Mouse (Mus musculus) kidney, embryonic 15.5 days (tissue): ENCODE measurements around the gene Pnpla6. TPM values are rescaled to one million over a fixed set of nuclear protein-coding genes. Genes with fewer than 3 reads are reported as not detected.
A peak's percentile ranks its signal among the peaks of the same experiment; 100 is the strongest.

Source experiments
- ATAC-seq: fragments of 200-750 bp; cut with Nextera tagmentation; replicated peaks from 2 replicates; pipeline ENCODE4 v1.8.0; 2017; ENCODE audit warnings: moderate TSS enrichment; ENCODE audit not compliant: low FRiP score
- H3K27ac ChIP-seq: fragments of 300-500 bp; sonication (generic); 2 replicates; pipeline ENCODE4 v1.5.1; 2015; ENCODE audit warnings: mild to moderate bottlenecking, inconsistent platforms
- H3K27me3 ChIP-seq: fragments of 300-500 bp; sonication (generic); 2 replicates; pipeline ENCODE4 v1.6.1; 2015; ENCODE audit warnings: inconsistent platforms
- H3K36me3 ChIP-seq: fragments of 300-500 bp; sonication (generic); 2 replicates; pipeline ENCODE4 v1.6.1; 2015; ENCODE audit warnings: inconsistent platforms
- H3K4me1 ChIP-seq: fragments of 300-500 bp; sonication (generic); 2 replicates; pipeline ENCODE4 v1.6.1; 2015; ENCODE audit warnings: inconsistent platforms
- H3K4me2 ChIP-seq: fragments of 300-500 bp; sonication (generic); 2 replicates; pipeline ENCODE4 v1.6.1; 2015; ENCODE audit warnings: moderate library complexity, mild to moderate bottlenecking, inconsistent platforms
- H3K4me3 ChIP-seq: fragments of 300-500 bp; sonication (generic); replicated peaks from 2 replicates; pipeline ENCODE4 v1.5.1; 2015; ENCODE audit warnings: mild to moderate bottlenecking, inconsistent platforms
- H3K9ac ChIP-seq: fragments of 300-500 bp; sonication (generic); 2 replicates; pipeline ENCODE4 v1.6.1; 2015; ENCODE audit warnings: mild to moderate bottlenecking, inconsistent platforms
- H3K9me3 ChIP-seq: fragments of 300-500 bp; sonication (generic); replicated peaks from 2 replicates; pipeline ENCODE4 v1.6.1; 2016; ENCODE audit warnings: inconsistent platforms
- WGBS: fragments of 180-500 bp; shearing (Covaris S2); methylation state at CpG from one replicate; pipeline ENCODE4 v1.1.7; 2015; ENCODE audit warnings: mixed read lengths; 5-methylcytosine and 5-hydroxymethylcytosine counted together
- polyA plus RNA-seq: library from polyadenylated mRNA; unstranded; fragments of >200 nt; fragmentation: Nextera tagmentation; extraction: Ambion mirVana; gene quantifications from 2 replicates; pipeline ENCODE4 v1.2.1, GENCODE M21; 2015

Pnpla6 gene
- polyA plus RNA-seq = 29.4 and 38.3 TPM in 2 replicates

DNA sequence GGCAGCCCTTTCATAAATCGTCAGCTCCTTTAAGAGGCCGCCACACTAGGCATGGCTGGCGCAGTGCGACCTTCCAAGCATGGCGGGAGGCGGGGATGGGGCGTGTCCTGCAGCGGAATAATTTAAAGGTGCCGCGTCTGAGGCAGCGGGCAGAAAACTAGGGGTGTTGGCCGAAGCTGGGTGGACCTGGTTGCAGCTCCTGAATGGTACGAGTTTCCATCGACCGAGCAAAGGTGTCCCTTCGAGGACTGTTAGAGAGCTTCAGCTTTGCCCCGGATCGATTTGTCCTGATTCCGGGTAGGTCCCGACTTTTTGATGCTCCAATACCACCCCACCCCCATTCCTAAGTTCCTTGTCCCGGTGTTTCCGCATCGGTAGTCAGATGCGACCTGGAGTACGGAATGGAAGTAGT, at the start of gene Pnpla6:
Gene Pnpla6, plus strand, starts transcription at position 125 of the 412 bp plus-strand sequence.
- H3K9ac ChIP-seq = peak within 1 kb of the TSS; percentile 56
- peak; percentile 77 for ATAC-seq
- peaks cover 18% of the 10 kb centered on the region for H3K4me1 ChIP-seq
- no peaks in the 10 kb centered on the region for H3K27me3 ChIP-seq
- H3K27ac ChIP-seq = peak within 1 kb of the TSS; percentile 87
- H3K9me3 ChIP-seq = no peaks in the 10 kb centered on the region
- H3K36me3 ChIP-seq = peaks cover 46% of the 10 kb centered on the region
- peak within 1 kb of the TSS; percentile 97 for H3K4me2 ChIP-seq
- under 1% methylated on average over 25 of the region's 25 CpGs for WGBS
- H3K4me3 ChIP-seq = peak within 1 kb of the TSS; percentile 76

DNA sequence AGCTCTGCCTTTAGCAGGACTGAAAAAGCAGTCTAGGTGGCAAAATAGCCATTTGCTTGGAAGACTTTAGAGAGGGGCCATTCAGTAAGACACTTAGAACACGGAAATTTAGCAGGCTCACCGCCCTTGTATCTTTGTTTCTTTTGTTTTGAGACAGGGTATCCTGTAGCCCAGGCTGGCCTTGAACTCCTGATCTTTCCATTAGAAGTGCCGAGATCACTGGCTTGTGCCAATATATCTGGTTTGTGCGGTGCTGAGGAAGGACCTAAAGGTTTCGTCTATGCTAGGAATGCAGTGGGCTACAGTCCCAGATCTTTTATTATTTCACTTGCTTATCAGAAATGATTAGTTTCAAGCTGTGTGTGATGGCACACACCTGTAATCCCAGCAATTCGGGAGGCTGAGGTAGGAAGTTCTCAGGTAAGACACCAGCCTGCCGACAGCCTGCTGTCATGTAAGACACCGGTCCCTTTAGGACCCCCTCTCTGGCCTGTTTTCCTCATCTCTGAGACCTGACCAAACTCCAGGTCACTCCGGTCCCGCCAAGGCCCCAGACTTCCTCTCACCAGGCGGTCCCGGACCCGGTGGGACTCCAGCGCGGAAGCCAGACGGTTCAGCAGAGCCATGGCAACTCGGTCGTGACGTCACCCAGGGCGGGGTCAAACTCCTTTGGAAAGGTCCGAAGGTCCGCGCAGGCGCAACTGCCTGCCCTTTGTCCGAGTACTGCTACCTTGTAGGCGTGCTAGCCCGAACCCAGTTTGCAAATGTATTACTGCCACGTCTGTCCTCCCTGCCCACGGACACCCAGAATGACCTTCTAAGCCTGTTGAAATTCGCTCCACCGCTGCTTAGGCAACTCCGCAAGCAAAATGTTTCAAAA, 47.9 kb upstream of the Pnpla6 start, which contains the start of gene Pex11g:
Gene Pex11g, minus strand, starts transcription at position 675 of the 880 bp plus-strand sequence.
- peak within 1 kb of the TSS; percentile 53; the same call in 1 of the 2 replicates for H3K9ac ChIP-seq
- peak within 1 kb of the TSS; percentile 50 for H3K4me3 ChIP-seq
- 6% methylated on average over 32 of the region's 32 CpGs for WGBS
- H3K4me1 ChIP-seq = peaks cover 14% of the 10 kb centered on the region
- ATAC-seq = peak; percentile 93
- H3K27ac ChIP-seq = peak within 1 kb of the TSS; percentile 81
- peak within 1 kb of the TSS; percentile 78 for H3K4me2 ChIP-seq
- no peaks in the 10 kb centered on the region for H3K27me3 ChIP-seq
- H3K36me3 ChIP-seq = no peaks in the 10 kb centered on the region
- no peaks in the 10 kb centered on the region for H3K9me3 ChIP-seq

DNA sequence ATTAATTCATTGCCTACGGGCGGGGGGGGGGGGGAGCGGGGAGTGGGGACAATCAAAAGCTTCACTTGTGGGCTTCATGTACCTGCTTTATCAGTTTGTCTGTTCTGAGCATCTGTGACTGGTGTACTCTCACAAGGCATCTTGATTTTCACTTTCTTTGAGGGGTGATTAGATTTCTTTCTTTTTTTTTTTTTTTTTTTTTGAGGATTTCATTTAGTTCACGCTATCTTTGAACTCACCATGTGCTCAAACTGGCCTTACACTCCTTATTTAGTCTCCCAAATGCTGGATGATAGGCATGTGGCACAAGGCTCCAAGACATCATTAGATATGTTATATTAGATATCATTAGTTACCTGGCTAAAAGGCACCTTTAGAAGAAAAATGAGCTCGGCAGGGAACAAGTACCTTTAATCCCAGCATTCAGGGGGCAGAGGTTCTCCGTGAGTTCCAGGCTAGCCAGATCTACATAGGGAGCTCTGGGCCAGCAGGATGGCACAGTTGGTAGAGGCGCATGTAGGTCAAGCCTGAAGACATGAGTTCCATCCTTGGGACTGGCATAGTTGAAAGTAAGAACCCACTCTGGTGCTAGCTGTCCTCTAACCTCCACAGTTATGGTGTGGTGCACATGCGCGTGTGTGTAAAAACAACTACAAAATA, 47.2 kb upstream of the Pnpla6 start:
- peak; percentile 9 for ATAC-seq
- no peaks in the 10 kb centered on the region for H3K27me3 ChIP-seq
- peak overlapping the region; percentile 81 for H3K27ac ChIP-seq
- 52% methylated on average over 9 of the region's 9 CpGs for WGBS
- H3K36me3 ChIP-seq = no peaks in the 10 kb centered on the region
- peak overlapping the region; percentile 50 for H3K4me3 ChIP-seq
- H3K4me2 ChIP-seq = peak overlapping the region; percentile 78
- H3K9me3 ChIP-seq = no peaks in the 10 kb centered on the region
- H3K4me1 ChIP-seq = peaks cover 14% of the 10 kb centered on the region
- H3K9ac ChIP-seq = peak overlapping the region; percentile 53; the same call in 1 of the 2 replicates

DNA sequence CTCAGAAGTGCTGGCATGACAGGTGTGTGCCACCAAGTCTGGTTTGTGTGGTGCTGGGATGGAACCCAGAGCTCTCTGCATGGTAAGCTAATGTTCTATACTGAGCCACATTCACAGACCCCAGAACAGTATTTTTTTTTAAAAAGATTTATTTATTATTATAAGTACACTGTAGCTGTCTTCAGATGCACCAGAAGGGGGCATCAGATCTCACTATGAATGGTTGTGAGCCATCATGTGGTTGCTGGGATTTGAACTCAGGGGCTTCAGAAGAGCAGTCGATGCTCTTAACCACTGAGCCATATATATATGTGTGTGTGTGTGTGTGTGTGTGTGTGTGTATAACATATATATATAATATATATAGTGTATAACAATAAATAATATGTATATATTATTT, 46.3 kb upstream of the Pnpla6 start:
- Histone ChIP-seq H3K9me3 (no peaks in the 10 kb centered on the region), H3K4me1 (peaks cover 14% of the 10 kb centered on the region), H3K9ac (no peak overlapping the region), H3K27ac (no peak overlapping the region), H3K36me3 (no peaks in the 10 kb centered on the region), H3K27me3 (no peaks in the 10 kb centered on the region), H3K4me2 (no peak overlapping the region), H3K4me3 (no peak overlapping the region)
- 100% methylated on average over 1 of the region's 1 CpGs for WGBS
- ATAC-seq = no peak

DNA sequence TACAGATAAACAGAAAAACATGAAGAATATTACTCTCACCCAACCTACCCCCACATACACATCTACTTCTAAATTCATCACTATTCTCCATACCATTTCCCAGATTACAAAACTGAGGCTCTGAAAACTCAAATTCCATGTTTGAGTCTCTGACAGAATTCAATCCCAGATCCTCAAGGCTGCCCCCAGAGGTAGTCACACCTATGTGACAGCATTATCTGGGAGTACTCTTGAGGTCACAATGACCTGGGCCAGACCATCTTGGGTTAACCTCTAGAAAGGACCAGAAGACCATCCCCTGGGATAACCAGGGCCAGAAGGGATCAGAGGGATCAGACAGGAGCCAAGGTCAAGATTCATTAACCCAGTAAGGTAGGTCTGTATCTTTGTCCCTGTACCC, 44.6 kb upstream of the Pnpla6 start, which contains the start of gene Tex45:
Gene Tex45, plus strand, starts transcription at position 301 of the 400 bp plus-strand sequence.
- peaks cover 14% of the 10 kb centered on the region for H3K4me1 ChIP-seq
- H3K4me2 ChIP-seq = no peak within 1 kb of the TSS
- H3K27me3 ChIP-seq = peaks cover 6% of the 10 kb centered on the region; the same call in 1 of the 2 replicates
- no peak for ATAC-seq
- no peak within 1 kb of the TSS for H3K9ac ChIP-seq
- H3K9me3 ChIP-seq = no peaks in the 10 kb centered on the region
- H3K27ac ChIP-seq = no peak within 1 kb of the TSS
- no peak within 1 kb of the TSS for H3K4me3 ChIP-seq
- no peaks in the 10 kb centered on the region for H3K36me3 ChIP-seq

DNA sequence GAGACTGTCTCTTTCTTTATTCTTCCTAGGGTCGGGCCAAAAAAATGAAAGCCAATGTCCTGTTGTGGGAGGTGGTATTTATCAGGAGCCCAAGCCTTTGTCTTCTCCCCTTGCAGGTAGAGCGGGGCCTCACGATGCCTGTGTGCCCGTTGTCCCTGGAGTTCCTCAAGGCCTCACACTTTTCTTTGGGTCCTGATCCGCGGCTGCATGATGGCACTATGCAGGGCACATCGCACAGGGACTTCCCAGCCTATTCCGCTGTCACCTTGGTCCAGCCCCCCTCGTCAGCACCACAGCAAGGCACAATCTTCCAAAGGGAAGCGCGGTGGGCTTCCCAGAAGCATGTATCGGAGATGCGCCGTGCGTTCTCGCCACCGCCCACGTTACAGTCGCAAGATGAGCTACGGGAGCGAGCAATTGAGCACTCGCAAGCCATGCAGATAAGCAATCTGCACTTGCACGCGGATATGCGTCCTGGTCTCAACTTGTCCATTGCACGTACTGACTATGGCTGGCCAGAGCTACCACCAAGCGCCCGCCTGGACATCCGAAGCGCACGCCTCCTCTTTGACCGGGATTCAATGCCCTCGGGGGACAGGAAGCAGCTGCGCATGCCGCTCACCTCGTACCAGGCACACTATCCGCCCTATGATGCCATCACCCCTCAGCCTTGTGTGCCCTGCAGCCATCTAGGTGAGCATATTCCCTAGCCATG, 39.3 kb upstream of the Pnpla6 start:
- 22% methylated on average over 37 of the region's 37 CpGs for WGBS
- Histone ChIP-seq H3K27me3 (peaks cover 18% of the 10 kb centered on the region; the same call in 1 of the 2 replicates), H3K36me3 (no peaks in the 10 kb centered on the region), H3K9ac (0 out of 2 replicates have a peak overlapping the region, but pooled peaks have one; percentile 2), H3K27ac (no peak overlapping the region), H3K4me2 (peak overlapping the region; percentile 54), H3K4me1 (peaks cover 7% of the 10 kb centered on the region; the same call in 1 of the 2 replicates), H3K9me3 (no peaks in the 10 kb centered on the region), H3K4me3 (peak overlapping the region; percentile 26)
- no peak for ATAC-seq

DNA sequence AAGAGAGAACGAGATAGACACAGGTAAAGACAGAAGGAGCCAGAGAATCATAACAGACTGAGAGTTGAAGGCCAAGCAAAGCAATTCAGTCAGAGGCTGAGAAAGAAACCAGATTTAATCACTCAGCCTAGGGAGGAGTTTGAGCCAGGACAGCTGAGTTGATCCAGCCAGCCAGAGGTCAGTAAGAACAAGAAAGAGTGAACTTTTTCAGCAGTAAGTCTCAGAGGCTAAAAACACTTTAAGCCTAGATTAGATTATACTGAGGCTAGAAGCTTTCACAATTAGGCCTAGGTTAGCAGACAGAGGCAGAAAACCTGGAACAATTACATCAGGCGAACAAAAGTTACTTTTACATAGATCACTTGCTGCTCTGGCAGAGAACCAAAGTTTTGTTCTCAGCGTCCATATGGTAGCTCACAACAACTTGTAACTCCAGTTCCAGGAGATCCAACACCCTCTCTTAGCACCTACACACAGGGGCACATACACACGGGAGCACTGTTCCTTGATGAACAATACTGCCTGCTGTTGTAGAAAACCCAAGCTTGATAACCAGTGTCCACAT, 34.9 kb upstream of the Pnpla6 start:
- H3K27ac ChIP-seq = no peak overlapping the region
- WGBS = 51% methylated on average over 4 of the region's 4 CpGs
- no peak for ATAC-seq

DNA sequence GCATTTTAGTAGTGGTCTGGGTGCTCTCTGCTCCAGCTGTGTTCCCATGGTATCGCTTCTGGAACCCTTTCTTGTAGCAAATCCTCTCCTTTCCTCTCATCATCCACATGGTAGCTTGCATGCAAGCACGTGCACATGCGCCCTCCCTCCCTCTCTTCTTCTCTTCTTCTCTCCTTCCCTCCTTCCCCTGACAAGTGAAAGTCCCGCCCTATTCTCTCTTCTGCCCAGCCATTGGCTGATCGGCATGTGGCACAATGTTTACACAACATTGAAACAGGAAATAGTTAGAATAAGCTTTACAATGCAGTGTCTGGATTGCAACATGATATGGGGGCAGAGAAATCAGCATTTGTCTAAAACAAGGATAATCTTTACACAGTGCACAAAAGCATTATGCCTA, 33.6 kb upstream of the Pnpla6 start:
- Histone ChIP-seq H3K27me3 (0 out of 2 replicates have a peak, but pooled peaks cover 3% of the 10 kb centered on the region), H3K9me3 (no peaks in the 10 kb centered on the region), H3K9ac (no peak overlapping the region), H3K4me1 (no peaks in the 10 kb centered on the region), H3K4me3 (no peak overlapping the region), H3K4me2 (no peak overlapping the region), H3K36me3 (no peaks in the 10 kb centered on the region), H3K27ac (no peak overlapping the region)
- WGBS = 62% methylated on average over 5 of the region's 5 CpGs
- ATAC-seq = no peak

More for the DNA sequence above, 34.9 kb upstream of the Pnpla6 start:
- Histone ChIP-seq H3K4me2 (no peak overlapping the region), H3K9me3 (no peaks in the 10 kb centered on the region), H3K9ac (no peak overlapping the region), H3K27me3 (peaks cover 15% of the 10 kb centered on the region; the same call in 1 of the 2 replicates), H3K4me3 (no peak overlapping the region), H3K36me3 (no peaks in the 10 kb centered on the region), H3K4me1 (peaks cover 7% of the 10 kb centered on the region; the same call in 1 of the 2 replicates)

DNA sequence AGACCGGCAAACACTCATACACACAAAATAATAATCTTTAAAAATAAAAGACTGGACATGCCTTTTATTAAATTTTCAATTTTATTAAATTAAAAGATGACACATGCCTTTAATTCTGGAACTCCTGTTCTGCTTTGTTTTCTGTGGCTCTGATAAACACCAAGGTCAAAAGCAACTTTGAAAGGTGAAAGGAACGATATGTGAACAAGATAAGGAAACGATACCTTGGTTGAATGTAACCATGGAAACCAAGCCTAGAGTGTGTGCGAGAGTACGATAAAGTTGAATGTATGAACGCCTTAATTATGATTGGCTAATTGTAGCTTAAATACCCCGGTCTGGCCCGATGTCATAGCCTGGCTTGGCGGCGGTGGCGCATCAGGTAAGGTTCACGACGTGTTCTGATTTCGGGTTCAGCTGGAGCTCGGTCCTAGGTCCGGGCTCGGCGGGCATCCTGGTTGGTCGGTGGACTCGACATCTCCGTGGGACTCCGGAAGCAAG, 32.9 kb upstream of the Pnpla6 start:
- WGBS = 89% methylated on average over 22 of the region's 22 CpGs
- no peak overlapping the region for H3K4me3 ChIP-seq

DNA sequence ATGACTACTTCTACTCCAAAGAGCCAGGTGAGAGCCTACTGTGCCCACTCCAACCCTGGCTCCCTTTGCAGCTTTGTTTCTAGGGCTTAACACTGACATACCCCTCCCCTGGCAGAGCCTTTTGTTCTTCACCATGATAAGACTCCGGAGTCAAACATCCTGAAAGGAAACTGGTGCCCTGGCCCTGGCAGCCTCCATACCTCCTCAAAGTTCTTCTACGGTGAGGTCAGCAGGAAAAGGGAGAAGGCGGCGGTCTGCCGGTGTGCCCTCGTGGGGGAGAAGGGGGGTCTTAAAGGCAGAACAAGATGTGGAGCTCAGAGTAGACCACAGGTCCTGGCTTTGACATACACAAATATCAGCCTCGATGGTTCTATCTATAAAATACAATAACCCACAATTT, 31.6 kb upstream of the Pnpla6 start:
- WGBS = 85% methylated on average over 7 of the region's 7 CpGs
- Histone ChIP-seq H3K9ac (no peak overlapping the region), H3K4me2 (no peak overlapping the region), H3K4me1 (no peaks in the 10 kb centered on the region), H3K36me3 (no peaks in the 10 kb centered on the region), H3K4me3 (no peak overlapping the region), H3K27me3 (no peaks in the 10 kb centered on the region), H3K9me3 (no peaks in the 10 kb centered on the region), H3K27ac (no peak overlapping the region)
- ATAC-seq = no peak

More for the DNA sequence above, 32.9 kb upstream of the Pnpla6 start:
- H3K36me3 ChIP-seq = no peaks in the 10 kb centered on the region
- no peaks in the 10 kb centered on the region for H3K9me3 ChIP-seq
- H3K9ac ChIP-seq = no peak overlapping the region
- H3K27ac ChIP-seq = no peak overlapping the region
- 0 out of 2 replicates have a peak, but pooled peaks cover 3% of the 10 kb centered on the region for H3K27me3 ChIP-seq
- no peaks in the 10 kb centered on the region for H3K4me1 ChIP-seq
- no peak overlapping the region for H3K4me2 ChIP-seq
- no peak for ATAC-seq

DNA sequence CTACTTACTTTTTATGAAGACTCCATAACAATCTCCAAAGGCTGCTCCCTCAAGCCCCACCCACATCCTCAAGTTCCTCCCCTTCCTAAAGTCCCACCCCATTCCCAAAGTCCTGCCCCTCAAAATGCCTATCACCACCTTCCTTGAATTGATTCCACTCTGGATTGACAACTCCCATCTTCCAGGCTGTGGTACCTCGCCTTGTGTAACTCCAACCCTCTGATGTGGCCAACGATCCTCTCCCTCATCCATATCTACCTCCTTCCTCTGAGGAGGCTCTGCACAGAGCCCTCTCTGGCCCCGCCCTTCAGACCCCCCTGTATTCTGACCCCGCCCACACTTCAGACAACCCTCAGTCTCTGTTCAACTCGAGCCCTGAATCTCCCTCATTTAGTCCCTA, 30.0 kb upstream of the Pnpla6 start:
- H3K27me3 ChIP-seq = no peaks in the 10 kb centered on the region
- 40% methylated on average over 5 of the region's 5 CpGs for WGBS

More for the DNA sequence above, 30.0 kb upstream of the Pnpla6 start:
- Histone ChIP-seq H3K9ac (no peak overlapping the region), H3K9me3 (no peaks in the 10 kb centered on the region), H3K36me3 (no peaks in the 10 kb centered on the region), H3K4me3 (no peak overlapping the region), H3K27ac (no peak overlapping the region), H3K4me2 (no peak overlapping the region), H3K4me1 (no peaks in the 10 kb centered on the region)
- 0 out of 2 replicates have a peak, but pooled peaks have one; percentile 35 for ATAC-seq
